Mouse (Mus musculus) large intestine, adult 2 months (tissue): ENCODE data around the gene Acoxl. TPM values are rescaled to one million over a fixed set of nuclear protein-coding genes. Genes with fewer than 3 reads are reported as not detected.

Experiments used
- DNase-seq: peaks from one replicate; pipeline ENCODE4 v3.0.0-alpha.2; 2012; ENCODE audit warnings: low read depth, low spot score
- WGBS: fragments of 180-500 bp; shearing (Covaris S2); methylation state at CpG from one replicate; pipeline ENCODE4 v1.1.7; 2018; 5-methylcytosine and 5-hydroxymethylcytosine counted together
- polyA plus RNA-seq: library from polyadenylated mRNA; depleted of rRNA; stranded (reverse); fragments of >200 nt; gene quantifications from 2 replicates; pipeline ENCODE4 v1.2.3, GENCODE M21; 2012

Acoxl gene
- polyA plus RNA-seq, 1 experiment: 0.17 TPM

DNA sequence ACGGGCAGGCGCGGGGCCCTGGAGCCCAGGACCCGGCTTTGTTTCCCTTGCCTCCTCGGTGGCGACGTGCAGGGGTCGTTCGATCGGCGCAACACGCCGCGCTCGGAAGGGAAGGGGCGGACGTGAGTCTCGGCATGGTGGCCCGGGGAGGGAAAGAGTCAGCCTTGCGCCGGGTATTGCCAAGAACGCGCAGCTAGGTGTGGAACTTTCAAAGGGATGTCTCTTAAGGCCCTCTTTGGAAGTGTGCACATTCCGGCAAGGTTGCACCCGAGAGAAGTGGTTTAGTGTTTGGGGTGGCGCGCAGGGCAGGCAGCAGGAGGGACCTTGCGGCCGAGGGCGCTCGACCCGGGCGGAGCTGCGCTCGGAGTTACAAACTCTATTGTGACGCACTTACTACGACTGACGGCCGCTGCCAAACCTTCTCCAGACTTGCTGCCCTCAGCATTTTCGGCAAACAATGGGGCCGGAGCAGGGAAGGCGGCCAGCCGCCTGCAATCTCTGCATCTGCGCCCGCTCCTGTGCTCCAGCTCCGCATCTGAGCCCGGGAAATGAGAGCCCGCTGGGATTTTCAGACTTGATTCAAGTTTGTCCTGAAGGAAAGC, 289.1 kb downstream of the Acoxl start:
- under 1% methylated on average over 48 of the region's 48 CpGs for WGBS
- peak; percentile 44 for DNase-seq

DNA sequence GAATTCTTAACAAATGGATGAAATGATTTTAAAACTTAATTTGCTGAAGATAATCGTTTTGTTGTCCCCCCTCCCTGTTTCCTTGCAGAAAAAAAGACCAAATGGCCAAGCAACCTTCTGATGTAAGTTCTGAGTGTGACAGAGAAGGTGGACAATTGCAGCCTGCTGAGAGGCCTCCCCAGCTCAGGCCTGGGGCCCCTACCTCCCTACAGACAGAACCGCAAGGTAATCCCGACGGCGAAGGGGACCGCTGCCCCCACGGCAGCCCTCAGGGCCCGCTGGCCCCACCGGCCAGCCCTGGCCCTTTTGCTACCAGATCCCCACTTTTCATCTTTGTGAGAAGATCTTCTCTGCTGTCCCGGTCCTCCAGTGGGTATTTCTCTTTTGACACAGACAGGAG, 289.9 kb downstream of the Acoxl start:
- no peak for DNase-seq
- 80% methylated on average over 10 of the region's 10 CpGs for WGBS

DNA sequence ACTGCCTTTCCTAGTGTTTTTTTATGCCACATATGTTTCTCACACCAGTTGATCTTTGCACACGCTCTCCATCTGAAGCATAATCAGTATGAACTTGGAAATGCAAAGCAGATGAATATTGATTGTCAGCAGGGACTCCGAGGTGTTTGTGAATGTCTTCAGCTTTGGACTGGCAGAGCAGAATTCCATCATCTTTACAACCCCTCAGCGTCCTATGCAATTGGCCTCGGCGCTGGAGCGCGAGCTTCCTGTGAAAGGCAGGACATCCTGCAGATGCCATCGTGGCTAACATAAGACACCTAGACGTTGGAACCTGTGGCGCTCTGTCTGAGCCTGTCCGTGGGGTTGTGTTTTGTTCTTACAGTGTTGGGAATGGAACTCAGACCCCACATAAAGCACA, 292.8 kb downstream of the Acoxl start:
- 88% methylated on average over 11 of the region's 11 CpGs for WGBS
- DNase-seq: no peak

DNA sequence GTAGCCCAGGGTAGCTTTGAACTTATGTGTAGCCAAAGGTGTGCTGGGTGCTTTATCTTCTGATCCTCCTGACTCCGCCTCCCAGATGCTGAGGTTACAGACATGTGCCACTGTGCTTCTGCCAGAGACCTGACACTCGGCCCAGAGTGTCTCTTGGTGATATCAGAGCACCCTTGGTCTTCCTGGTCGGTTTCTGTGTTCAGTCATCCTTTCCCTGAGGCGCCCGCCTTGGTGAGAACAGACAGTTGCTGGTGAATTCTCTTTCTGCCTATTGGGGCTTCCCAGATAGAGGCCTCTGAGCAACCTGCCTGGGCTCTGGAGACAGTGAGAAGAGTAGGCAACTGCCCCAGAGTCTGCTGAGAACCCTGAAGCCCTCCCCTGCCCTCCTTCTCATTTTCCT, 294.0 kb downstream of the Acoxl start:
- DNase-seq: no peak
- WGBS: 91% methylated on average over 5 of the region's 5 CpGs

DNA sequence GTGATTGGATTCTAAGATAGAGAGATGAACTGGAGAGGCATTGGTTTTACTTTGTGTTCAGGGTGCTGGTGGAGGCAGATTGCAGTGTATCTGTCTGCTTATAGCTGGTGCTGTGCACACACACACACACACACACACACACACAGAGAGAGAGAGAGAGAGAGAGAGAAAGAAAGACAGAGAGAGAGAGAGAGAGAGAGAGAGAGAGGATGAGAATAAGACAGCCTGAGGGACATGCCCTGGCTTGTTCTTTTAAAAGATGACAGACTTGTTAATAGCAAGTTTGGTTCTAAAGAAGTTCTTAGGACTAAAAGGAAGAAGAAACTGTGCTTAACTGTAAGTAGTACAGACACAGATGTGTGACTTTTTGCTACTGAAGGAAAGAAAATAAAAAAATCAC, 295.2 kb downstream of the Acoxl start:
- no peak for DNase-seq

DNA sequence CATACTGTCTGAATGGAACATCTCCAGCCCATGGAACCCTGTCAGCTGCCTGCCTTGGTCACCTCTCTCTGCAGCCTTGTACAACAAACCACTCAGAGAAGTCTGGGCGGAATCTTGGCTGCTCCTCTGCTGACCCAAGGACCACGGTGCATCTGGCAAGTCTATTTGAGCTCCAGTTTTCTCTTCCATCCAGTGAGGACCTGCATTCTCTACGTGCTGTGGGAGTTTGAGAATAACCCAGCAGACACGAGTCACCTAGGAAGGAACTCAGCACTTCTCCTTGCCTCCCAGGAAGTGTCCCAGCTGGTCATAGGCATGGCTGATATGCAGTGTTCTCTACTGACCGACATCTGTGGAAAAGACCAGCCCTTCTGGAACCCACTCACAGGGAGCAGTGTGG, 295.8 kb downstream of the Acoxl start:
- 75% methylated on average over 5 of the region's 5 CpGs for WGBS
- no peak for DNase-seq

DNA sequence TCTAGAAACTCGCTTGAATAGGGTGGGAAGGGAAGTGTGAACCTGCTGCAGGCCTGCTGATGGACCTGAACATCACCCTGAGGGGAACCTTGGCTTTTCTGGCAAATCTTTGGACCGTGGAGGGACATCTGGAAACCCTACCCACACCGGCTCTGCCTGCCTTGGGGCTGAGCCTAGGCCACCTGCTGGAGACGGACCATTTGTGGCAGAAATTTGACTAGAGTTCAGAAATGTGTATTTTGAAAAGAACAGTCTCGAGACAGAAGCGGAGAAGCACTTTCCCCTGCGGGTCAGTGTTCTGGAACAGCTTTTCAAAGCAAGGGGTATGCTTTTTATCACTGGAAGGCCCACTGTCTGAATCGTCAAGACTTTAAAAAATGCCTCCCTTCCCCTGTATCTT, 296.3 kb downstream of the Acoxl start:
- 88% methylated on average over 8 of the region's 8 CpGs for WGBS

DNA sequence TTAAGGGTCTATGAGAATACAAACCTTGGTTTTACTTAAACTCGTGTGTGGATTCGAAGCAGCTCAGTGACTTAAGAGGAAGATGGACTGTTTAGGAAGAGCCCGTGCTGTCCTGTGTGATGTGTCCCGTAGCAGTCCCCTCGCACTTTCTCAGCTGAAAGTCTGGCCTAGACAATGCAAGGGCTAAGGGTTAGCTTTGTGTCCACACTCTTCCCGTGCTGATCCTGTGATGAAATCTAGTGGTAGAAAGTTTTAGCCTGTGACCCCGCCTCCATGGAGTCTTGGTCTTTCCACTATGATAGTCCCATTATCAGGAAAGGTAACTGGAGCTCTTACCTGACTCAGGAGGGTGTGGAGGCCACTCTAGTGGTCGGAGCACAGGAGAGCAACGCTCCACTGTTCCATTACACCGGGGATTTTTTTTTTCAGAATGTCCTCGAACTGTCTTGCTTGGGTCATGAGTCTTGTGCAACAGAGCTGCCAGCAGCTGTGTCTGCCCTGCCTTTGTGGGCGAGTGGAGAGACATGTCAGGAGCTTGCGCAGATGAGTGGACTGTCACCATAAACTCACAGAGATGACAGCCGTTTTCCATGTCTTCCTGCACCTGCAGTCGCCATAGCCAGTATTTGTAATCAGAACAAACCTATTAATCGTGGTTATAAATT, 298.2 kb downstream of the Acoxl start:
- DNase-seq: no peak
- 80% methylated on average over 16 of the region's 16 CpGs for WGBS

More for the DNA sequence above, 296.3 kb downstream of the Acoxl start:
- DNase-seq: no peak

DNA sequence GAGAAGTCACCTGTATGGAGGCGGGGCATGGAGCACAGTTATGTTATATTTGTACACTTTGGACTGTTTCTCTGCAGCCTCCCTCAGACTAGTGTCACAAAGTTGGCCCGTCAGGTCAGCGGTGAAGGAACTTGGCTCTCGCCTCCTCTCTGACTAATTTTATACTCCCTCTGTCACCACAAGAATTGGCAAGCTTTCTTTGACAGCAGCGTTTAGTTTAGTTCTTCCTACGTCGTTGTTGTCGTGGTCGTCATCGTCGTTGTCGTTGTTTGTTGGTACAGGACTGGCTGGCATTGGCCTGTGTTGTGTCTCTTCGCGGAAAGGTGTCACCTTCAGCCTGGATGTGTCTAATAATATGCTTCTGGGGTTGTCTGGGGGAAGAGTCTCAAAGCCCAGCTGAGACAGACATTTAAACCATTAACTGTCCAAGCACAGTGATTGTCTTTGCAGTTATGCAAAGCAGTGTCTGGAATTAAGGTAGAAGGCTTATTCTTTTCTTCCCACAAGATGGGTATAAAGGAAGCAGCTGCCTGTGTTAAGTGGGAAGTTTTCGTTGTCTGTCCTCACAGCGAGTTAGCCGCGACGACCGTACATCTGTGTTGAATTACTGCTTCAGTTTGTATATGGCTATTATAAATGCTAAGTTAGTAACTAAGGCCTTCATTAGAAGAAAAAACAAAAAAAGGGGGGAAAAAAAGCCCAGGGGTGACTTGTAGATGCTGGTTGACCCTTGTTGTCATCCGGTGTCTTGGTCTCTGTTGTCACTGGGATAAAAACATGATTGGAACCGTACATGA, 299.0 kb downstream of the Acoxl start:
- WGBS: 81% methylated on average over 22 of the region's 22 CpGs
- no peak for DNase-seq

DNA sequence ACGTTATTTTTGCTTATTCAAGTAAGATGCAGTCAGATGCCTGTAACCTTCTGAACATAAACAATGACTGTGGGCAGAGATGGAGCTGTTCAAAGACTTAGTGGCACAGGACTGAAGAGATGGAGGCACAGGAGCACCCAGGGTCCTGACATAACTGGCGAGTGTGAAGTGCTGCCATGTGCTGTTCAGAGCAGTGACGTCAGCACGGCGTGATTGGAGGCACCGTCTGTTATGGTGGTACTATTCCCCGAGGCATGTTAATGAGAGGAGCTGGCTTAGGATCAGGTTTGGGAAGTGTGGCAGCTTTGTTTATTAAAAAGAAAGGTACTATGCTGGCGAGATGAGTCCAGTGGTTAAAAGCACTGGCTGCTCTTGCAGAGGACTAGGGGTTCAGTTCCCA, 300.2 kb downstream of the Acoxl start:
- DNase-seq: no peak
- 91% methylated on average over 8 of the region's 8 CpGs for WGBS

DNA sequence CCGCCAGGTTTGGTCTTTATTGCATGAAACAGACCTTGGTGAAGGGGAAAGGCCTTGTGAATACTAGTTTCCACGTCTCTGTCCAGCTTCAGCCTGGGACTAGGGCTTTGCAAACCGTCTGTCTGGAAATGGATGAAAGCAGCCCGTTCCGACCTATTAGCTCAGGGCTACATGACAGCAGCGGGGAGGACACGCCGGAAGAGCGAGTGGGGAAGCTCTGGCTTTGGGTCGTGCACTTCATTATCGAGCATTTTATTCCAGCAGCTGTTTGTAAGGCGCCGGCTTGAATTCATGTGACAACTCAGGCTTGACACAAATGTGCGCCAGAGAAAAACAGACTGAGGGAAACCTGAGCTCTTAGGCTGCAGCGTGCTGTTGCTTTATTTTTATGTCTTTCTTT, 301.1 kb downstream of the Acoxl start:
- no peak for DNase-seq
- WGBS: 81% methylated on average over 15 of the region's 15 CpGs

DNA sequence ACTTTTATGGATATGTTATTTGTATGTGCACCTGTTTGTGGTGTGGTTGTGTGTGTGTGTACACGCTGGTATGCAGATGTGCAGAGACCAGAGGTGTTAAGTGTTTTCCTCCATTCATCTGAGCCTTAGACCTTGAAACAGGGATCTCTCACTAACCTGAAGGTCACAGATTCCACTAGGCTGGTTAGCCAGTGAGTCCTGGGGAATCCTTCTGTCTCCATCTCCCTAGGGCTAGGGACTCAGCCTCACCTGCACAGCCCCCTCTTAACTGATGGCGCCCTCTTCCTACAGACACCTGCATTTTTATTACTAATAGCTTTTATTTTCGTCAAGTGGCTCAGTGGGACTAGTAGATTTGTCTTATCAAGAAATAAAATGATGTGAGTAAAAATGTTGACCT, 301.5 kb downstream of the Acoxl start:
- no peak for DNase-seq
- 88% methylated on average over 3 of the region's 3 CpGs for WGBS

DNA sequence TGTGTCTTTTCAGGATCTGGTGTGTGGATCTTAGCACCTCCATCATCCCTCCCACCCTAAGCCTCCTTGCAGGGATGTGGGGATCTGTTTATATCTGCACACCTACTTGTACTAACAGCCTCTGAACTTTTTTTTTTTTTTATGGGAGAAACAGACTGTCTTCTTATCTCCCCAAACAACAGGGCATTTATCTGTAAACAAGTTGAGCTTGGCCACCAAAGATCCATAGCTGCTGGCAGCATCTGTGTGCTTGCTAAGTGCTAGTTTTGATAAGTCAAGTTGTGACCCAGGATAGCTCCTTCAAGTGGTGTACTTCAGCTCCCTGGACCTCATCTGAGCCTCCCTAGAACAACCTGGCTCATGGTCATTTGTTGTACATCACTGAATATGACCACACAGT, 305.3 kb downstream of the Acoxl start:
- DNase-seq: no peak

DNA sequence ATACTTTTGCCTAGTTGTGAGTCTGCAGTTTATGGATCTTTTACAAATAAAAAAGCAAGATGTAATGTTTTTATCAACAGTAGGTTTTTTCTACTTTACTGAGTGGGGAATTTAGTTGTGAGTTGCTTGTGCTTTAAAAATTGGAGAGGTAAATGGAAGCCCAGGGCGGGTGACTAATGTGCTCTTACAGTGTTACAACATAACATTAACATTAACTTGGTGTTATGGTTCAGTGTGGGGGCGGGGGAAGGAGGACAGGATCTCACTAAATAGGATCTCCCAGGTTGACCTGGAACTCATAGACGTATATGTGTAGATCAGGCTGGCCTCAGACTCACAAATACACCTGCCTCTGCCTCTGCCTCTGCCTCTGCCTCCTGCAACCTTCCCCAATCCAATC, 306.8 kb downstream of the Acoxl start:
- WGBS: 63% methylated on average over 3 of the region's 3 CpGs
- no peak for DNase-seq

DNA sequence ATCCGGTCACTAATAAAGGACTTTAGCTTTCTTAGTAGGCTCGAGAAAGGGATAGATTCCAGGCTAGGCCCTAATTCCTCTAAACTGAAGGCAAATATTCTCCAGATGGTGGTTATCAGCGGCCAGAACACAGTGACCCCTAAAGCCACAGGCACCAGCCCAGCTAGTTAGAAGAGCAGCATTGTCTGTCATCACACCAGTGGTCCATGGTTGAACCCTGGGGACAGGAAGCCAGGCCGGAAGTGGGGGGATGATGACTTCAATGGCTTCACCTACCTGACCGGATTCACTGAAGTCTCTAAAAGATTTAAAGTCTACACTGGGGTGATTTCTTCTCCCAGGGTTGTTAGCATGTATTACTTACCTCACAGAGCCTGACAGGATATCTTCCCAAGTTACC, 310.9 kb downstream of the Acoxl start:
- WGBS: 93% methylated on average over 5 of the region's 5 CpGs
- DNase-seq: no peak

DNA sequence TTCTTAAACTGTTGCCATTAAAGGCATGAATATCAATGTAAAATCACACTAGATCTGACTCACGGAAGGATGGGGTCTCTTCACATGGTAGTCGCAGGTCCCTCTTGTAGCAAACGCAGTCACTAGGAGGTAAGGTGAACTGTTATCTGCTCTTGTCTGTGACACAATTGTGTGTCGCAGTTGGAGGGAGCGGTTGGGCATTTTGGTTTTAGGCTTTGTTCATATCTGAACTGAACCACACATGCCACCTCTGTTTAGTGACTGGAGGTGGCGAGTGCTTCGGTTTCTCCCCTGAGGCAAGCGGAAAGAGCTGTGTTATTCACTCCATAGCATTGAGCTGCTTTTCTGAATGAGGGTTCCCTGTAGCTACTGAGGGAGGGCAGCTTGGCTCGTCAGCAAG, 313.5 kb downstream of the Acoxl start:
- WGBS: 94% methylated on average over 9 of the region's 9 CpGs
- DNase-seq: no peak

DNA sequence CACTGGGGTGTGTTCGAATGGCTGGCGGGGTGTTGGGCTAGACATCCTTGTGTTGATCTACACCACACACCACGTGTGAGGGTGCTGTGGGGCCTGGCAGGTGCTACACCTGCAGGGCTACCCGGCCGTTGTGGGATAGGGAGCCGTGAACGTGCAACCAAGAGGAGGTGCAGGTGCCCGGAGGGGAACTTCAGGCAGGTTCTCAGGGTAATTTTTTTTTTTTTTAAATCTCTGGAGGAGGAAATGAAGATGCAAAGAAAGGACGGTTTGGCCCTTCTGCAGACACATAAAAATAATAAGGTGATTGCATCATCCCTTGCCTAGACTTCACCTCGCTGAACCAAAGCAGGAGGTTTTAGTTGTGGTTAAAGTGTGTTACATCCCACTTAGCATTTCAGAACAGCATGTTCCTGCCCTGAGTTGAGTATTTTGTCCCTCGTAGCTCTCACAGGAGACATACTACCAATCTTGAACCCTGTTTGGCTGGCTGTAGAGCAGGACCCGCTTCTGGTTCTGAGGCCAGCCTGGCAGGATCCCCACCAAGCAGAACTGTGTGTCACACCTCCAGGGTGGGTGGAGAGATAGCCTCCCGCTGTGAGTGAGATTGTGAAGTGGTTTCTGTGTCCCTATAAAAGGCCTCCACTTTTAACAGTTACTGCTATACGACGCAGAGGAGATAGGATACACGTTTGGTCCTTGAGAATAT, 314.3 kb downstream of the Acoxl start:
- no peak for DNase-seq
- 64% methylated on average over 16 of the region's 16 CpGs for WGBS

DNA sequence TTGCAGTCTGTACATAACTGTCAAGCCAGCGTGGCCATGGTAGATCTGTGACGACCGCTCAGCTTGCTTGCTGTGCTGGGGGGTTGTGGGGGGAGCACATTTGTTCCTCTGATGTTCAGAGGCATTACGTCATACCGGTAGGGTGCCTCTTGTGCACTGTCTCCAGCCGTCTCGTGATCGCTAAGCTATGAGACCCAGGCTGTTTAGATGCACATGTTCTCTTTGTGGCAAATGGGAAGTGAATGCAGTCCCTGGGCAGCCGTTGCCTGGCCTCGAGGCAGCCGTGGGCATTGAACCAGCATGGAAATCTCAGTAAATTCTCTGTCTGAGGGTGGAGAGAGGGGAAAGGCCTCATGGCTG, 314.9 kb downstream of the Acoxl start:
- 82% methylated on average over 11 of the region's 11 CpGs for WGBS
- DNase-seq: no peak

DNA sequence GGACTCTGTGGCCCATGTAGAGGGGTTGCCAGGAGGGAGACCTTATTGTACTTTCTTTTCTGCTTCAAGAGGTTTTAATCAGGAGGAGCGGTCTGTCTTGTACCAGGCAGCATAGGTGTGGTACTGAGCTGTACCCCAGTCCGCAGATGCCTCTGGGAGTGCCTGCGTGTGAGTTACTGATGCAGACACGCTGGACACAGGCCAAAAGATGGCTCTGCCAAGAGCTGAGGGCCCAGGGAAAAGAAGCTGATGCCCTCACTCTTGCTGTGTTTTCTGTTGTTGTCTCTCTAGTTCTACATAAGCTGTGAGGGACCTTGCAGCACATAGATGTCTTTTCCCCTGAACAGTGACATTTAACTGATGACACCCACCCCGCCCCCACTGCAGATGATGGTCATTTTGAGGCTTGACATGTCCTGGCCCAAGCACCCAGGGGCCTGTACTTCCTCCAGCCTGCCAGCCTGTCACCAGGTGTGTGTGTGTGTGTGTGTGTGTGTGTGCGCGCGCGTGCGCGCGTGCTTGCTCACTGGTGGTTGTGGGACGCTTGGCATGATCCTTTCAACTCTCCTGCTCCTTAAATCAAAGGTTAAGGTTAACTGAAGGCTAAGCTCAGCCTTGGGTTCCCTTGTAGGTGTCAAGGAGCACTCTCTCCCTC, 316.9 kb downstream of the Acoxl start:
- no peak for DNase-seq
- WGBS: 89% methylated on average over 13 of the region's 13 CpGs

DNA sequence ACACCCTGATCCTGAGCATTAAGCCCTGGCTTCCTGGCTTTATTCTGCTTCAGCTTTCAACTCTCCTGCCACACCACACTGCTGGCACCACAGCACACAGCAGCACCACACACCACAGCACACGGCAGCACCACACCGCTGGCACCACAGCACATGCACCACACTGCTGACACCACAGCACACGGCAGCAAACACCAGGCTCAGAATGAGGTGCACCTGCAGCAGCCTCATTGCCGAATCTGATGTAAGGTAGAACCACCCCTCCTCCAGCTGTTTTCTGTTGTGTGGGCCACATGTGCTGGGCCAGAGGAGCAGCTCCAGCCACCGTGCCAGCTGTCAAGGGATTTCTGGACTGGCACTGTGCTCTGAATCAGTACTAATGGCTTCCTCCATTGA, 317.4 kb downstream of the Acoxl start:
- 82% methylated on average over 5 of the region's 5 CpGs for WGBS
- no peak for DNase-seq
